Mouse (Mus musculus) ovary, postnatal 10 days (tissue): Measurements from ENCODE around the gene Ppp4r1.

ENCODE experiments used
- DNase-seq: peaks from one replicate; pipeline ENCODE4 v3.0.0; 2022; ENCODE audit warnings: low spot score

The Ppp4r1 gene

DNA sequence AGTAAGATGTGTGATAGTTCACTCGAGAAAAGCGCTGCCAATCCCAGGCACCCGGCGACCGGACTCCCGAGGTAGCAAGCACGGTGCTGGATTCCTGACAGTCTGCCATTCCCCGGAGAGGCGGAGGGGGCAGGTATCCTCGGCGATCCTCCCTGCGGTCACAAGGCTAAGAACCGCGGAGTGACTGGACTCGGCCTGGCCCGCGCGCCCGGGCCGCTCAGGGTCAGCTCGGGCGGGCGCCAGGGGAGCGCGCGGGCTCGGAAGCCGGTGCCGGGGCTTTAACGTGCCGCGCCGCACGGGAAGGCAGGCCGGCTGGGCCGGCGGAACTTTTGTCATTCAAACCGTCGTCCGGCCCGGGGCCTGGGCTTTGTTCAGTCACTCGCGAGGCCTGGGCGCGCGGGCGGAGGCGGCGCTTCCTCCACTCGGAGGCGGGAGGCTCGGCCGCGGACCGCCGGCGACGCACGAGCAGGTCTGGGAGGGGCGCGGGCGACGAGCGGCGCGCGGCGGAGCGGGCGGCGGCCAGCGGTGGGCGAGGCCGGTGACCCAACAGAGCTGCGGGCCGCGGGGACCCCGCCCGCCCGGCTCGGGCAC lies at the start of gene Ppp4r1:
Gene Ppp4r1 (plus strand): TSS at position 23 of the 591 bp plus-strand sequence.
- peak; percentile 76 for DNase-seq

DNA sequence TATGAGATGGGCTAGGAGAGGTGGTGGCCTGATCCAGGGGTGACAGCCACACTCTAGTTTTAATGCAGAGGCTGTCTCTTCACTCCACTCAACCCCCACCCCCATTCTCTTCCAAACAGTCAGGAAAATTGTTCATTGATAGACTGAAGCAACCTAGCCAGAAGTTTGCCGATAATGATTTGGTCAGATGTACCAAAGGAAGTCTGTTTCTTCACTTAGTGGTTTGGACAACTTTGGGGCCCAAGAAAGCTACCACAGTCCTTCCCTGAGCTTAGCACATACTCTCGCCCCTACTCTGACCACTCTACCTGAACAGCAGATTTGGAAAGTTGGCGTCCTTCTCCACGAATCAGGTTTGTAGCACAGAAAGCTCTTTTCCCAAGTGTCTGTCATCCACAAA lies 49.7 kb upstream of the Ppp4r1 start:
- DNase-seq: no peak

DNA sequence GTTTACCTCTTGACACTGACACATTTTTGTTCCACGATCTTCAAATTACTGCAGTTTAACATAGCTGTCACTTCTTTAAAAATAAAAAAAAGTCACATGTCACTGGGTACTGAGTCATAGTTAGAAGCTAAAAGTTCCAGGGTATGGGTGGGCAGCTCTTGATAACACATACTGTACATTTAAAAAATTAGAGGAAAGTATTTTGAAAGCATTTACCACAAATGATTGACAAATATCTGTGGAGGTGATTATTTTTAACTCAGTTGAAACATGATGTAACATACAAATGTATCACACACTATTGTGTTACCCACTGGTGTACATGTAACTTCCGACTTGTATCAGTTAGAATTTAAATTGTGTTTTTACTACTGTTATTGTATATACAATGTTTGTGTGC lies 47.3 kb upstream of the Ppp4r1 start:
- no peak for DNase-seq

DNA sequence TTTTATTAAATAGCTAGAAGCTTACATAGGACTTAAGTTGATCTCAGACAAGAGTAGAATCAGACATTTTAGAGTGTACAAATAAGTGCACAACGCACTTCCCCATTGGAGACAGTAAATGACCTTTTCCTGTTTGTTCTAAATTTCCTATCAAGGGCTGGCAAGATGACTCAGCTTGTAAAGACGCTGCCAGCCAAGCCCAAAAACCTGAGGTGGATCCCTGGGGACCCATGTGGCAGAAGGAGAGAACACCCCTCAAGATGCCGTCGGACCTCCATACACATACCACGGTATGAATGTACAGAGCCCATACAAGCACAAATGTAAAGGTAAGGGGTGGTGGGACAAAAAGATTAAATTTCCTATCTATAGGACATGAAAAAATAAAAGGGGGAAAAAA lies 45.2 kb upstream of the Ppp4r1 start:
- no peak for DNase-seq

DNA sequence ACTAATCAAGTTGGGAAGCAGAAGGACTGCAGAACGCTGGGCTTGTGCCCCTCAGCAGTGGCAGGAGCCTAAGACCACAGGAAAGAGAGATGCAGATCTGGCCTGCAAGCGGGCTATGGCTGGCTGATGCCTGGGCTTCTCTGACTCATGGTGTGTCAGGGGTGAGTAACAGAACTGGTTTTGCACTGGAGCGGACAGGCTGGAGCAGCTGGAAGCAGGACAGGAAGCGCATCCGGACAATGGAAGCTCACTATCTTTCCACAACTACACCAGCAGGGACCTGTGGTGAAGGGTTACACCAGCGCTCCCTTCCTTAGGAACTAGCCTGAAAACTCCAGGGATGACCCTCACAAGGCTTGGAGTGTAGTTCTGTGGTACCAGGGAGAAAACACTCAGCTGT lies 44.8 kb upstream of the Ppp4r1 start:
- no peak for DNase-seq

DNA sequence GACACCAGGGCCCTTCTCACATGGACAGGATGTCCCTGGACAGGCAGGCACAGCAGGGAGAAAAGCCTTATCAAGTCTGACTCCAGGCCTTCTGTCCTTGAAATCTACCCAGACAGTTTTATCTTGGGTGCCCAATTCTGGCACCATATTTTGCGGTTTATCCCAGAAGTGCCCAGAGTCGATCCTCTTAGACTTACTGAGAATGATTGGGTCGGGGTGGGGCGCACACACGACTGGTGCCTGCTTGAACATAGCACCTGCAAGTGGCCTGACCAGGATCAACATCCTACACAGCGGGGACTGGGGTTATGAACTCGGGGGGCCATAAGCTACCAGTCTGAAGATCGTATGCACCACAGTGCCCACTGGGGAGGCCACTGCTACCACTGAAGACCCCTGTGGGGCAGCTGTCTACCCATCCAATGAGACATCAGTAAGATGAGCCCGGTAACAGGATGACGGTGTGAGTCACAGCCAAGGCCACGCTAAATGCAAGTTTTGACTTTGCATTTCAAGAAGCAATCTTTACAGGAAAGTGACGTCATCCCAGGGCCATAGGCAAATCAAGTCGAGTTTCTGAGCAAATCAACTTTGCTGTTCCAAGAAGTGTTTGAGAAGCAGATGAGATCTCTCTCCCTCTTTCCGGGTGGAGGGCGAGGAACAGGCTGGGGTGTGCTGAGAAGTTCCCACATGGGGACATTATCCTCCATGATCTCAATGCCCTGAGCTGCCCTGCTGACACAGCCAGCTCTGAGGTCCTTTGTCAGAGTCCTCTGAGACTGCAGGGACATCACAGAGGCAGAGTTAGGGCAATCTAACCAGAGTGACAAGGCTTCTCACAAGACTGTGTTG lies 42.3 kb upstream of the Ppp4r1 start:
- DNase-seq: no peak

DNA sequence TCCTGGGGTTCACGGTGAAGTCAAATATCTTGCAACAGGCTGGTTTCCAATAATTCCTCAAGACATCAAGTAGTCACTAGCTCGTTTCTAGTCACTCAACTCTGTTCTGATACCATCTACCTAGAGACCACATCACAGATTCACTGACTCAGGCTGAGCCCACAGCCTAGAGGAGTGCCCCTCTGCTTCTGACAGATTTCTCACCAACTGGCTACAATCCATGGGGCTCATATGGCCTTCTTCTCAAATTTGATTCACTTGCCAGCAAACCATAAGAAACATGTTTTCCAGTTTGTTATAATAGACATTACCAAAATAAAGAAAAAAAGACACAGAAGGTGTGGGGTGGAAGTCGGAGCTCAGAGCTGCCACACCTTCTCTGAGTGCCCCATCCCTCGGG lies 40.8 kb upstream of the Ppp4r1 start:
- no peak for DNase-seq

DNA sequence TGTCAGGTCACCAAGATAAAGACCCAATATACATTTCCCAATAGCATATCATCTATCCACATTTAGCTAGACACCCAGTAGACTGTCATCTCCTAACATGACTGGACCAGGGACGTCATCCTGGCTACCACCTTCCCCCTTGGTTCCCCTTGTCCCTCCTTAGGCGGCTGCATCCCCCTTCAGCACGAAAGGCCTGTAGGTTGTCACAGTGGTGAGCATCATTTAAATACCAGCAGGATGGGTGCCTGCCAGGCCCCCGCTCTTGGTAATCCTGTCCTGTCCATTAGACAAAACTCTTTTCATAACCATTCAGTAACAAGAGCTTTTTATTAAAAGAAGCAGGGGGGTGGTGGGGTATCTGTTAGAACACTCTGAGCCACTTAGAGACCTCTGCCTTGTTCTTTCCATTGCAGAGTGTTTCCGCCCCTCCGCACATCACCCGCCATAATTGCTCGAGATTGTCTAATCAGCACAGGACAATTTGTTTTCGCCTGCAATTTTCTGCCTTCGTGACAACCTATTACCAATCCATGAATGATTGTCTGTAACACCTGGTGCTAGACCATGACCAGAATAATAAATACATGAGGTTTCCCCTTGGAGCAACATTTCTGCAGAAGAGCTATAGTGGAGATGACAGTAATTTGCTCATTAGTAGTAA lies 40.0 kb upstream of the Ppp4r1 start:
- DNase-seq: no peak

DNA sequence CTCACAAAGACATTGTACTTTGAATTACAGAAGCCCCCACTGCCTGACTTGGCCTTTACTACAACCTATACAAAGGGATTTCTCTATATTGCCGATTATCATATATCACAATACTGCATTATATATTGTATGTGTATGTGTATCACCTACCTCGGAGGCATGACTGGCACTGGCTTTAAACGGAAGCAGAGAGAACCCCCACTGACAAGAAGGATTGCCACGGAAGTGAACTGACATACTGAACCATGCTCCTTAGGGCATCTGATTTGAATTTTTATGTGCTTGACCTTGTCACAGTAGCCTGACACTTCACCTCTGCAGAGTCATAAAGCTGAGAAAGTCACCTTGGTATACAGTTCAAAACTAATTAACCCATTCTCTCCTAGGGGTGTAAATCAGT lies 39.4 kb upstream of the Ppp4r1 start:
- no peak for DNase-seq

DNA sequence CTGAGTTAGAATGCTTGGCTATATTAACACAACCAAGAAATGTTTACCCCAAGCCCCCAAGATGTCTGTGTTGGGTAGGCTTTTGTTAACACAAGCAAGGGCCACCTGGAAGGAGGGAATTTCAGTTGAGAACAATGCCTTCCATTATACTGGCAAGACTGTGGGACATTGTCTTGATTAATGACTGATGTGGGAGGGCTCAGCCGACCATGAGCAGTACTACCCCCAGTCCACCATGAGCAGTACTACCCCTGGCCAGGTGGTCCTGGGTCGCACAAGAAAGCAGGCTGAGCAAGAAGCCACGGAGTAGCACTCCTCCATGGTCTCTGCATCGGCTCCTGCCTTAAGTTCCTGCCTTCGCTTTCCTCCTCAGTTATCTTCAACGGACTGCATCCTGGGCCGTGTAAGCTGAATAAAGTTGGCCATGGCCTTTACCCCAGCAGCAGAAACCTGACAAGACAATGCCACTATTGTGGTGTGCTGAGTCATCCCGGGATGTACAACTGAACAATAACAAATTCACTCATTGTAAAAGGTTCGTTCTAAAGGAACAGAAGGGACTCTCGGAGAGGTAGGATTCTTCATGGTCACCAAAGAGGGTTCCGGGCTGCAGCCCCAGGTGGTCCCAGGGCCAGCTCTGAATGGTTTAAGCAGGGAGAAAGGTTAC lies 38.6 kb upstream of the Ppp4r1 start:
- no peak for DNase-seq

DNA sequence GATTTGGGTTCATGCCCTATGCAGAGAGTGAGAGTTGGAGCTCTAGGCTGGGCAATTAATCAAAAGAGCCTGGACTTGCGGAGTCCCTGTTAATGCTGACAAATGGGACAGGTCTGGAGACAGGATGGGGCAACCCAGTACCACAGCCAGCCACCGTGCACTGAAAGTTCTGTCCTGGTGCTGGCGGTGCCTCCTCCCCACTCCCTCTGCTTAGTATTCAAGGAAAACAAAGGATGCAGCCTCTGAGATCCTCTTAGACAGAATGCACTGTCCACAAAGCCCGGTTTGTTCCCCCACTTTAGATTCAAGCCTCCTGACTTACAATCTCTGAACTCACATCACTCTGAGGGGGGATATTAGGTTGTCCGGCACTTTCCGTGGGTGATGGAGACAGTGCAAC lies 36.1 kb upstream of the Ppp4r1 start:
- no peak for DNase-seq

DNA sequence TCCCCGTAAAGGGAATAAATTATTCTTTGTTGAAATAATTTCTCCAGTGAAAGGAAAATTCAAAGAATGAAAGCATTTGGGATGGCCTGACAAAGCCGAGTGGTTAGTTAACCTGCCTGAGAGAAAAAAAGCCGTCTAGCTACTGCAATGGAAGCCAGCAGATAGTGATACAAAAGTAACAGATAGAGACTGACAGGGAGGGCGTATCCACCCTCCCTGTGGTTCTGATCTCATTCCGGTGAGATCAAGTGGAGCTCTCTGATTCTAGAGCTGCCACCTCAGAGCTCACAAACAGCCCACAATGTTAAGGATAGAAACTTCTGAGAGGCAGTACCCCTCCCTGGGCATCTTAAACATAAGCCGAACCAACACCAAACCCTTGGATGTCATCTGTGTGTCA lies 33.4 kb upstream of the Ppp4r1 start:
- DNase-seq: no peak

DNA sequence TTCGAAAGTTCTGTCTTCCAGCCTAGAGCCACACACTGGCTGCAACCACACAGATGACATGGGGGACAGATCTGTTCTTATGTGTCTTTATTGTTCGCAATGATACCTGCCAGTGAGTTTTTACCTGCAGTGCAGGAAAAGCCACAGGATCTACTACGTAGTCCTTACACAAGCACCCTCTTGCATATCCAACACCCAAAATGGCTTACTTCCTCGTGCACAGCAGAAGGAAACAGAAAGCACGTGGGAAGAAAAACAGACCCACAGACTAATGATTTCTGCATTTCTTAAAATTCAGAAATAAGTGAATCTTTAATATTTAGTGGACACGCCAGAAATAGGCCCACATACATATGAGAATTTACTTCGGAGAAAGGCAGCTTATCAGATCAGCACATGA lies 32.6 kb upstream of the Ppp4r1 start:
- DNase-seq: no peak

DNA sequence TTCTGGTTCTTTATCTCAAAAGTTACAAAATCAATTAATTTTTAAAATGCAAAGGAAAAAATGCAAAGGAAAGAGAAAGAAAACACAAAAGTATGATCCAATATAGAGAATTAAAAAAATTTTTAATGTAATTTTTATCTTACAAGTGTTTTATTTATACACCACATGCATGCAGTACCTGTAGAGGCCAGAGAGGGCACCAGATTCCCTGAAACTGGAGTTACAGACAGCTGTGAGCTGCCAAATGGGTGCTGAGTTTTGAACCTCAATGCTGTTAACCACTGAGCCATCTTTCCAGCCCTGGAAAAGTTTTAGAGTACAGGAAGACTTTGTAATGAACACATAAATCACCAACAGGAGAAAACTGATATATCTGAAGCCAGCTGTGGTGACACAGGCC lies 32.1 kb upstream of the Ppp4r1 start:
- no peak for DNase-seq

DNA sequence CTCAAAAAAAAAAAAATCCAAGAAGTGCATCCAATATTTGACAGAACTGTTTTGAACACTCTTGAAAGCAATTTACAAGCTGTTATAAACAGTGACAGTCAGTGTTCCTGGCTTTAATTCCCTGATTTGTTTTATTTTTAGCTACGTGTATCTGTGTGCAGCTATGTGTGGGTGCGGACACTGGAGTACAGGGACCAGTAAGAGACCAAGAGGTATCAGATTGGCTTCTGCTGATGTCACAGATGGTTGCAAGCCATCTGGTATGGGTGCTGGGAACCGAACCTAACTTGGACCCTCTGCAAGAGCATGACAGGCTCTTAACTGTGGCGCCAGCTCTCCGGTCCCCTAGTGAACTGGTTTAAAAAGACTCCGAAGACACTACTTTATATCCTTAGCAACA lies 29.2 kb upstream of the Ppp4r1 start:
- DNase-seq: no peak

DNA sequence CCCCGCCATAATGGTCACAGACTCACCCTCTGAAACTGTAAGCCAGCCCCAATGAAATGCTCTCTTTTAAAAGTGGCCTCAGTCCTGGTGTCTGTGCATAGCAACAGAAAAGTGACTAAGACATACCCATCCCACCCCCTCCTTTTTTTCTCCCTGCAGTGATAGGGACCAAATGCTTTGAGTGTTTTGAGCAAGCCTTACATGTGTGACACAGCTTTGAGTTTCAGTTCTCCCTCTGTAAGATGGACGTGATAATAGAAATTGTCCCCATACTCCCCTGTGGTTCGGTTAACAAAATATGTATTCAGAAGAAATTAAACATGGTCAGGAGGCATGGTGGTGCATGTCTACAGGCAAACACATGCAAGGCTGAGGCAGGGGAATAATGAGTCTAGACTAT lies 26.5 kb upstream of the Ppp4r1 start:
- no peak for DNase-seq

DNA sequence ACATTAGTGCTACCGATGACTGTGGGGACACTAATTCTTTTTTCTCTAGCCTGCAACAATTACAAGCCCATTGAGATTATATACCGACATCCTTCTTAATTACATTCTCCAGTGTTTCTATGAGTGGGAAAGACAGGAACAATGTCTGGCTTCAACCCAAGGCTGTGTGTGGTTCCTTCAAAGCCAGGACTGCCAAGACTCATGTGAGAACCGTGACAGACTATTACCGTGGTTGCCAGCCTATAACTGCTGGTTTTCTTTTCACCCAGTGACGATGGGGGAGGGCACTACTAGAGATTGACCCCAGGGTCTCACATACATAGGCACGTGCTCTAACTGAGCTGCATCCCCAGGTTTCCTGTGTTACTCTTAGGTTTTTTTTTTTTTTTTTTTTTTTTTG lies 25.2 kb upstream of the Ppp4r1 start:
- DNase-seq: no peak

DNA sequence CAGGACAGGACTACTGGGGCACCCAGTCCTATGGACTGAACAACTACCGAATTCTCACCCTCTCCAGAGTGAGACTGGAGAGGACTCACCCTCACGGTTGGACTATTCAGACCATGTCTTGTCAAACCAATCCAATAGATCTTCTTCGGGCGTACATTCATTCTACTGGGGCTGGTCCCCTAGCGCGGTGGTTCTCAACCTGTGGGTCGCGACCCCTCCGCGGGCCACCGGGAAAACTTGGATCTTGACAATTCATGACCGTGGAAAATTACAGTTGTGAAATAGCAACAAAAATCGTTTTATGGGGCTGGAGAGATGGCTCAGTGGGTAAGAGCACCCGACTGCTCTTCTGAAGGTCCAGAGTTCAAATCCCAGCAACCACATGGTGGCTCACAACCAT lies 19.2 kb upstream of the Ppp4r1 start:
- no peak for DNase-seq

DNA sequence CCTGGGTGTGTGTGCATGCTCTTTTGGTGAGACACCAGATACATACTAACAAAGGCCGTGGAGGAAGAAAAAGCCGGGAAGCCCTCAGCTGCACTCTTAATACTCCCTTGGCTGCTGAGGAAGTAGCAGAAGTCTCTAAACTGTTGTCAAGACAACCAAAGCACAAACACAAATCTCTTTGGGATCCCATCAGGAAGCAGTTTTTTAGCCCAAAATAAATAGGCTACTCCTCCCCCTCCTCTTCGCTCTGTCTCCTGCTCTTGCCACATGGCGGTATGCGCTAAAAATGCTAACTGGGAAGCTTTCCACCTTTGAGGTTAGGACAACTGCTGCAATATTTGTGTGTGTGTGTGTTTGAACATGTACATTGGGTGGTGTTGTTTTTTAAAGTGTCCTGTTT lies 13.9 kb upstream of the Ppp4r1 start:
- no peak for DNase-seq

DNA sequence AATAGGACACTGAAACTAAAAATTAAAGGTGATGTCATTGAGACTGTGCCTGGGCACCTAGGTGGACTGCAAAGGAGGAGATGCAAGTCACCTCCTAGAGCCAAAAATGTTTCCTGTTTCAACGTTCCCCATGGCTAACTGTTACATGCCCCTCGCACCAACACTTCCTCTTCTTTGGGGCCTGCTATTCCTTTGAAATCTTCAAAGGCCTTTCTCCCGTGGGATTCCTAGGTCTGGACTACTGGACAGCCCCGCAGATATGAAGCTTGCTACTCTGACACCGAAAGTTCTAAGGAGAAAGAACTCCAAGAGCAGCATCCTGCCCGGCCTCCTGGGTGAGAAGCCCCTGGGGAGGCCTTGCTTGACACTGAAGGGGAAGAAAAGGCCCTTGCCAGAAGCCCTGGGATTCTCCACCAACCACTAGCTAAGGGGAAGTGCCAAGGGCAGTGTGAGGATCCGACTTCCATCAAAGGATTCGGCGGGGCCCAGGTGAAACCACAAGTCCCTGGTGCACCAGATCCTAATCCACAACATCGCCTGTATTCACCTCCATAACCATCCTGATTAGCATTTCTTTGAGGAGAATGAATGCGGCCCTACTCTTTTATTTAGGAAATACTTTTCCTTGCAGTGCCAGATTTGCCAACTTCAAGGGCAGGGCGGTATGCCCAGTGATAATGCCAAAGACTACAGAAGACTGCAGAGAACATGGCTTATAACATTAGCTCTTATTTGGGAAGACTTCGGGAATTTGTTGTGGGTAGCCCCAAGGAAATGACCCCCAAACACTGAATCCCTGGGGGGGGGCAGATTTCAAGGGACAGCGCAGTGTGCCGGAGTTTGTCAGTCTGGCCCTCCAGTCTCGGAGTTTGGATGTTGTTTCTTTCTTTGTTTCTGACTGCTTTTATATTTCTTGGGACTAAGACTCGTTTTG lies 11.1 kb upstream of the Ppp4r1 start:
- DNase-seq: no peak
